Mouse (Mus musculus): ENCODE measurements around the gene Ksr1. TPM values are rescaled to one million over a fixed set of nuclear protein-coding genes. Genes with fewer than 3 reads are reported as not detected.

Gene Ksr1
- total RNA-seq, 2 experiments from 2014 or later: 16.0 to 16.9 TPM

GRCm38 (mm10) chr11:79069453-79070153 is 76.6 kb downstream of the Ksr1 start:
- no peak for DNase-seq (ENCODE audit: low spot score in 2 of 2)

- DNase-seq (ENCODE audit: low spot score in 2 of 2): no peak
These were observed 79.0 kb downstream of the Ksr1 start for GRCm38 (mm10) chr11:79067172-79067571.

- DNase-seq (ENCODE audit: low spot score in 2 of 2): no peak
These were observed 80.0 kb downstream of the Ksr1 start for GRCm38 (mm10) chr11:79066191-79066530.

- no peak for DNase-seq (ENCODE audit: low spot score in 2 of 2)
These were observed 80.6 kb downstream of the Ksr1 start for GRCm38 (mm10) chr11:79065463-79066190.

- DNase-seq (ENCODE audit: low spot score in 2 of 2): no peak
These were observed 81.9 kb downstream of the Ksr1 start for GRCm38 (mm10) chr11:79064311-79064710.

- no peak for DNase-seq (ENCODE audit: low spot score in 2 of 2)
These were observed 82.6 kb downstream of the Ksr1 start for GRCm38 (mm10) chr11:79063616-79064015.

- no peak for DNase-seq (ENCODE audit: low spot score in 2 of 2)
These were observed 83.3 kb downstream of the Ksr1 start for GRCm38 (mm10) chr11:79062897-79063296.

GRCm38 (mm10) chr11:79061839-79062238 is 84.4 kb downstream of the Ksr1 start:
- no peak for DNase-seq (ENCODE audit: low spot score in 2 of 2)

- DNase-seq (ENCODE audit: low spot score in 2 of 2): no peak
These were observed 86.4 kb downstream of the Ksr1 start for GRCm38 (mm10) chr11:79059850-79060249.

GRCm38 (mm10) chr11:79059062-79059461 is 87.1 kb downstream of the Ksr1 start:
- no peak for DNase-seq (ENCODE audit: low spot score in 2 of 2)

GRCm38 (mm10) chr11:79058610-79059009 is 87.6 kb downstream of the Ksr1 start:
- no peak for DNase-seq (ENCODE audit: low spot score in 2 of 2)

- DNase-seq (ENCODE audit: low spot score in 2 of 2): no peak
These were observed 88.4 kb downstream of the Ksr1 start for GRCm38 (mm10) chr11:79057809-79058208.

GRCm38 (mm10) chr11:79056891-79057290 is 89.3 kb downstream of the Ksr1 start:
- no peak for DNase-seq (ENCODE audit: low spot score in 2 of 2)

GRCm38 (mm10) chr11:79056027-79056426 is 90.2 kb downstream of the Ksr1 start:
- DNase-seq (ENCODE audit: low spot score in 2 of 2): no peak

- DNase-seq (ENCODE audit: low spot score in 2 of 2): no peak
These were observed 91.0 kb downstream of the Ksr1 start for GRCm38 (mm10) chr11:79055161-79055560.

- DNase-seq (ENCODE audit: low spot score in 2 of 2): no peak
These were observed 91.8 kb downstream of the Ksr1 start for GRCm38 (mm10) chr11:79054161-79055152.

GRCm38 (mm10) chr11:79053437-79053836 is 92.8 kb downstream of the Ksr1 start:
- DNase-seq (ENCODE audit: low spot score in 2 of 2): no peak

- DNase-seq (ENCODE audit: low spot score in 2 of 2): no peak
These were observed 93.4 kb downstream of the Ksr1 start for GRCm38 (mm10) chr11:79052769-79053168.

- DNase-seq (ENCODE audit: low spot score in 2 of 2): no peak
These were observed 94.7 kb downstream of the Ksr1 start for GRCm38 (mm10) chr11:79051522-79051921.

GRCm38 (mm10) chr11:79050781-79051507 is 95.3 kb downstream of the Ksr1 start:
- DNase-seq (ENCODE audit: low spot score in 2 of 2): no peak

GRCm38 (mm10) chr11:79048906-79049305 is 97.3 kb downstream of the Ksr1 start:
- no peak for DNase-seq (ENCODE audit: low spot score in 2 of 2)
